Mouse (Mus musculus) hindbrain, embryonic 15.5 days (tissue): ENCODE results near the gene Duoxa1. TPM values are rescaled to one million over a fixed set of nuclear protein-coding genes. Genes with fewer than 3 reads are reported as not detected.

Experiments used
- ATAC-seq: fragments of 200-750 bp; cut with Nextera tagmentation; 2 replicates; pipeline ENCODE4 v1.8.0; 2017; ENCODE audit warnings: low read depth, moderate number of reproducible peaks, moderate TSS enrichment; ENCODE audit not compliant: low FRiP score
- H3K27ac ChIP-seq: fragments of 300-500 bp; sonication (generic); replicated peaks from 2 replicates; pipeline ENCODE4 v1.5.1; 2015; ENCODE audit warnings: mild to moderate bottlenecking, inconsistent platforms
- H3K27me3 ChIP-seq: fragments of 300-500 bp; sonication (generic); 2 replicates; pipeline ENCODE4 v1.6.1; 2015; ENCODE audit warnings: control low read depth, inconsistent platforms
- H3K36me3 ChIP-seq: fragments of 300-500 bp; sonication (generic); 2 replicates; pipeline ENCODE4 v1.6.1; 2015; ENCODE audit warnings: control low read depth, inconsistent platforms
- H3K4me1 ChIP-seq: fragments of 300-500 bp; sonication (generic); replicated peaks from 2 replicates; pipeline ENCODE4 v1.6.1; 2015; ENCODE audit warnings: control low read depth, inconsistent platforms
- H3K4me2 ChIP-seq: fragments of 300-500 bp; sonication (generic); 2 replicates; pipeline ENCODE4 v1.6.1; 2015; ENCODE audit warnings: moderate library complexity, mild to moderate bottlenecking, inconsistent platforms
- H3K4me3 ChIP-seq: fragments of 300-500 bp; sonication (generic); 2 replicates; pipeline ENCODE4 v1.5.1; 2015; ENCODE audit warnings: mild to moderate bottlenecking, inconsistent platforms
- H3K9ac ChIP-seq: fragments of 300-500 bp; sonication (generic); 2 replicates; pipeline ENCODE4 v1.6.1; 2015; ENCODE audit warnings: inconsistent platforms
- H3K9me3 ChIP-seq: fragments of 300-500 bp; sonication (generic); 2 replicates; pipeline ENCODE4 v1.6.1; 2016; ENCODE audit warnings: control low read depth, inconsistent platforms
- WGBS: fragments of 180-500 bp; shearing (Covaris S2); methylation state at CpG from one replicate; pipeline ENCODE4 v1.1.7; 2015; 5-methylcytosine and 5-hydroxymethylcytosine counted together
- polyA plus RNA-seq: library from polyadenylated mRNA; unstranded; fragments of >200 nt; fragmentation: Nextera tagmentation; extraction: Ambion mirVana; gene quantifications from 2 replicates; pipeline ENCODE4 v1.2.1, GENCODE M21; 2015

The Duoxa1 gene
- 0.23 and 0.52 TPM in 2 replicates for polyA plus RNA-seq

DNA sequence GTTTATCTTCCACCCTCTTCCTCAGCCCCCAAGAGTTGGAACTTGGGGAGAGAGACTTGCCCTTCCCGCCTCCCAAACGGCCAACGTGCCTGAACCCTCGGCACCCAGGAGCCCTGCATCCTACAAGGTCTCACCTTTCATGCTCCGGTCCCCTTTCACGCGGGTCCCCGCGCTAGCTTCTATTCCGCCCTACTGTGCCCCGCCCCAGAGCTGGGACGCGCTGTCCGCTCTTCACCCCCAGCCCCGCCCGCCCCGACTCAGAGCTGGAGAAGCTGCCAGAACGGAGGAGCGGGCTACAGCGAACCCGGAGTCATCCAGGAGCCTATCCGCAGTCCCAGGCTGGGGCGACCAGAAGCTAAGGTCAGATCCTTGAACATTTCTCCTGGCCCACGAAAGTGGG is at the start of gene Duoxa1:
TSS of gene Duoxa1 (minus strand) at position 195 of the 400 bp plus-strand sequence.
- Histone ChIP-seq H3K9ac (no peak within 1 kb of the TSS), H3K4me2 (peak within 1 kb of the TSS; percentile 44), H3K36me3 (no peaks in the 10 kb centered on the region), H3K4me3 (peak within 1 kb of the TSS; percentile 17), H3K27ac (no peak within 1 kb of the TSS), H3K9me3 (no peaks in the 10 kb centered on the region), H3K4me1 (peaks cover 11% of the 10 kb centered on the region; the same call in 1 of the 2 replicates), H3K27me3 (peaks cover 22% of the 10 kb centered on the region)
- ATAC-seq, result peak; percentile 48; the same call in 1 of the 2 replicates
- 3% methylated on average over 24 of the region's 24 CpGs for WGBS

DNA sequence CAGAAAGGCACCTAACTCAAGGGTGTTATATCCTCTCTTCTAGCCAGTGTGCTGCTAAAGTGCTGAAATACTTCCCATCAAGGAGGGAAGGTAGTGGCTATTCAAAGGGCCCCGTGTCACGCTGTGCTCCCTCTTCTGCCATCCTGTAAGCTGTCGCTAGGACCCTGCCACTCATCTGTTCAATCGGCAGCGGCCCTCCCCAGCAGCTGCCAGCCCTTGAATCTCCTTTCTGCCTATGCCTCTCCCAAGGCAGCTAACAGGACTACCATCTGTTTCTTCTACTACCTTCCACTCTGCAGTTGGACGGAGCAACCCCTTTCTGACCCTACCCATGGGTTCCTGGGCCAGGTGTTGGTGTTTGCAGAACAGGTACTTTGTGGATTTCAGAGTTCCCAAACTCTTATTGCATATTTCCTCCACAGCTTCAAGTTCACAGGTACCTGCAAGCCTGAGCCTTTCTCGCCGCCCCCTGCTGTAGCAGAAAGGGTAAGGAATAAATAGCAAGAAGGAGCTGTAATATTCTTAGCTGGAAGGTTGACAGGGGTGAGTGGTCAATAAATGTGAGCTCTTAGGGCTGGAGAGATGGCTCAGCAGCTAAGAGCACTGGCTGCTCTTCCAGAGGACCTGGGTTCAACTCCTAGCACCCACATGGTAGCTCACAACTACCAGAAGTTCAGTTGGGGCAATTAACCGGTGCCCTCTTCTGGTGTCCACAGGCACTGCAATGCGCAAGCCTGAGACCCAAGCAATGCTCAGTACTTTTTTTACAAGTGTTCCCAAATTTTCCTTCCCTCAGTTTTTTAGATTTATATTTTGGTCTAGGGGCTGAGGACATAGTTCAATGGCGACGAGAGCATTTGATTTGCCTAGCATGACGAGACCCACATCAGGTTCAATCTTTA is 49.3 kb upstream of the Duoxa1 start:
- H3K9me3 ChIP-seq, result no peaks in the 10 kb centered on the region
- H3K36me3 ChIP-seq, result peaks cover 4% of the 10 kb centered on the region; the same call in 1 of the 2 replicates
- no peak overlapping the region for H3K4me3 ChIP-seq
- no peak overlapping the region for H3K4me2 ChIP-seq
- H3K27me3 ChIP-seq, result no peaks in the 10 kb centered on the region
- H3K9ac ChIP-seq, result no peak overlapping the region
- H3K4me1 ChIP-seq, result peaks cover 41% of the 10 kb centered on the region
- ATAC-seq, result no peak
- H3K27ac ChIP-seq, result no peak overlapping the region
- WGBS, result 73% methylated on average over 13 of the region's 13 CpGs

DNA sequence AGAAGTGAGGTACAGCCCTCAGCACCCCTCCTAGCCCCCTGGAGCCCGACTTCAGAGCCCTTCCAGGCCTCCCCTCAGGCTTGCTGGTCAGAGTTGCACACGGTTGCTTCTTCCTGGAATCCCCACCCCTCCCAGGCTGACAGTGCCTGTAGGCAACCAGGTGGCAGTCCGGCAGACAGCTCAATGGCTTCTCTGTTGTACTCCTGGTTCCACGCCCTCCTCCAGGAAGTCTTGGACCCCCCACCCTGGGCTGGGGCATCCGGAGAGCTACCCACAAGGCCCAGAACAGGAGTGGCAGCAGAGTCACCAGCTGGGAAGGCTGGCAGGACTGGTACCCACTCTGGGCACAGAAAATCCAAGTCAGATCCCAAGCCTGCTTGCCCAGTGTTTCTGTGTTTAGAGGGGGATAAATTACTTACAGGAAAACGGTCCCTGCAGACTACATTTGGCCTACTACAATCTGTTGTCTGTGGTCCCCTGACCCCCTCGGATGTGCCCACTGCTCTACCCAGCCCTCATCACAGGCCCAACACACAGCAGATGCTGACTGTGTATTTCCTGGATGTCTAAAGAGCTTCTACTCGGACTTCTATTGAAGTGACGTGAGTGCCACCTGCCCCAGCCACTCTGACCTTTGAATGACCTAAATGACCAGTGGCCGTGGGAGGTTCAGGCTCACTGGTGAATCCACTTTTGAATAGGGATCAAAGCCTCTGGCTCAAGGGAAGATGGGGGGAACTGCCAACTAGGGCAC is 48.5 kb upstream of the Duoxa1 start:
- no peak overlapping the region for H3K27ac ChIP-seq
- H3K4me3 ChIP-seq, result no peak overlapping the region
- H3K9ac ChIP-seq, result no peak overlapping the region
- H3K27me3 ChIP-seq, result no peaks in the 10 kb centered on the region
- H3K9me3 ChIP-seq, result no peaks in the 10 kb centered on the region
- no peak overlapping the region for H3K4me2 ChIP-seq
- 62% methylated on average over 10 of the region's 10 CpGs for WGBS
- no peak for ATAC-seq
- peaks cover 32% of the 10 kb centered on the region for H3K4me1 ChIP-seq
- H3K36me3 ChIP-seq, result peaks cover 7% of the 10 kb centered on the region

DNA sequence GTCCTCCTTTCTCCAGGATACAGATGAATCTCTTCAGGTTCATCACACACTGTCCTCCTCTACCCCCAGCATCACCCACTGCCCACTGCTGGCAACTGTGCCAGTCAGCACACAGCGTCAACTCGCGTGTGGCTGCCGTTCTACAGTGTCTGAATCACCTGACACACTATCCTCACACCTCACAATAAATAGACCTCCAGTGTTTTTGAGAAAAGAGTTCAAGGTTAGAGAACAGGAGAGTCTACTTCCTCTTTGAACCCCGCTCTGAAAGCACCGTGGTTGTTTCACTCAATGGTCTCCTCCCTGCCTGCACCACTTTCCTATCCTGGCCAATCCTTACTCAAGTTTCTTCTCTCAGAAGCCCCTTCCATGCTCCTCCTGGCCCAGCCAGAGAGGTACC is 47.7 kb upstream of the Duoxa1 start:
- no peak overlapping the region for H3K9ac ChIP-seq
- no peak overlapping the region for H3K4me2 ChIP-seq
- peaks cover 24% of the 10 kb centered on the region for H3K4me1 ChIP-seq
- no peaks in the 10 kb centered on the region for H3K27me3 ChIP-seq
- peaks cover 12% of the 10 kb centered on the region for H3K36me3 ChIP-seq
- H3K27ac ChIP-seq, result no peak overlapping the region
- ATAC-seq, result no peak
- WGBS, result 88% methylated on average over 6 of the region's 6 CpGs
- no peaks in the 10 kb centered on the region for H3K9me3 ChIP-seq
- H3K4me3 ChIP-seq, result no peak overlapping the region

DNA sequence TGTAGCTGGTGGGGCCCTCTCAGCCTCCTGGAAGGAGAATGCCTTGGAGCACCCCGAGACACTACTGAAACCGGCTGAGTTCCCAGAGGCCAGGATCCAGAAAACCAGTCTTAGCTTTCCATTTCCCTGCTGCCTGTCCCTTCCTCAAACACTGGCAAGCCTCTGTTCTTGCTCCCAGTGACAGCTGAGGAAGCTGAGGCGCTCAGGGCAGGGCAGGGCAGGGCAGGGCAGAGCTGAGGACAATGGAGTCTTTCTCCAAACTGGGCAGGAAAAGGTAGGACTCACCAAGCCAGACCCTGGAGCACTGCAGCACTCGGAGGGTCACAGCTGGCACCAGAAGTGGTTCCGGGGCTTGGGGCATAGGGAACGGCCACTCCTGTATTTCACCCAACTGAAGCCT is 46.8 kb upstream of the Duoxa1 start:
- Histone ChIP-seq H3K4me3 (no peak overlapping the region), H3K4me2 (no peak overlapping the region), H3K9me3 (no peaks in the 10 kb centered on the region), H3K4me1 (peaks cover 15% of the 10 kb centered on the region), H3K36me3 (peaks cover 12% of the 10 kb centered on the region), H3K27me3 (no peaks in the 10 kb centered on the region), H3K27ac (no peak overlapping the region), H3K9ac (no peak overlapping the region)
- 88% methylated on average over 6 of the region's 6 CpGs for WGBS
- no peak for ATAC-seq

DNA sequence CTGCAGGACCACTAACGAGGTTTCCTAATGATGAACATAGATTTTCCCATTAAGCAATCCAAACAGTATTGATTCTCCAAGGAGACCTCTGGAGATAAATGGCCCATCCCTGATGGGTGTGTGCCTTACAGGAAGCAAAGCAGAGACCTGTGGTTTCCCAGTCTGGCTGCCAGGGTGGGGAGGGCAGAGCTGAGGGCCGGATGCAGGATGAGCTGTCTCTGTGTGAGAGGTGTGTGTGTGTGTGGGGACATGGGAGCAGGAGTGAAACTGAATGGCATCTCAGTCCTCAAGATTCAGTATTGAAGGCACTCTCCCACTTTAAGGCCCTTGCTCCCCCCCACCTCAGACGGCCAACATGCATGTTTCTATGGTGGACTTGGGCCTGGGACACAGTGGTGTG is 42.7 kb upstream of the Duoxa1 start:
- Histone ChIP-seq H3K9me3 (no peaks in the 10 kb centered on the region), H3K27me3 (no peaks in the 10 kb centered on the region), H3K4me1 (peaks cover 38% of the 10 kb centered on the region), H3K9ac (no peak overlapping the region), H3K27ac (no peak overlapping the region), H3K4me3 (no peak overlapping the region), H3K36me3 (peaks cover 12% of the 10 kb centered on the region), H3K4me2 (no peak overlapping the region)
- WGBS, result 65% methylated on average over 3 of the region's 3 CpGs
- ATAC-seq, result no peak

DNA sequence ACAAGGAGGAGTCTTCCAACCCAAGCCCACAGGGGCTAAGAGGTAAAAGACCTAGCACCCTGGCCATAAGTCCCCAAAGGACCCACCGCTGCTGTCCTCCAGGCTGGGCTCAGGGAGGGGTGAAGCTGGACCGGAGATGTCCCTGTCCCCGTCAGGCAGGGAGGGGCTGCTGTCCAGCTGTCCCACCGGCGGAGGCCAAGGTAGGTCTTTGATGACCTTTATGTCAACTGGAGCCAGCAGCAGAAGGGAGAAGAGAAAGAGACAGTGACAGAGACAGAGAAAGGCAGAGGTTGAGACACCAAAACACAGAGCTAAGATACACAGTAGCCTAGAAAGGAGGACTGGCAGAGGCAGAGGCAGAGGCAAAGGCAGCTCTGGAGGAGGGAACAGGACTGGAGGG is 41.9 kb upstream of the Duoxa1 start:
- Histone ChIP-seq H3K4me3 (no peak overlapping the region), H3K4me2 (no peak overlapping the region), H3K27me3 (no peaks in the 10 kb centered on the region), H3K4me1 (peaks cover 44% of the 10 kb centered on the region), H3K9ac (no peak overlapping the region), H3K27ac (no peak overlapping the region), H3K9me3 (no peaks in the 10 kb centered on the region), H3K36me3 (peaks cover 12% of the 10 kb centered on the region)
- WGBS, result 95% methylated on average over 5 of the region's 5 CpGs
- ATAC-seq, result no peak

DNA sequence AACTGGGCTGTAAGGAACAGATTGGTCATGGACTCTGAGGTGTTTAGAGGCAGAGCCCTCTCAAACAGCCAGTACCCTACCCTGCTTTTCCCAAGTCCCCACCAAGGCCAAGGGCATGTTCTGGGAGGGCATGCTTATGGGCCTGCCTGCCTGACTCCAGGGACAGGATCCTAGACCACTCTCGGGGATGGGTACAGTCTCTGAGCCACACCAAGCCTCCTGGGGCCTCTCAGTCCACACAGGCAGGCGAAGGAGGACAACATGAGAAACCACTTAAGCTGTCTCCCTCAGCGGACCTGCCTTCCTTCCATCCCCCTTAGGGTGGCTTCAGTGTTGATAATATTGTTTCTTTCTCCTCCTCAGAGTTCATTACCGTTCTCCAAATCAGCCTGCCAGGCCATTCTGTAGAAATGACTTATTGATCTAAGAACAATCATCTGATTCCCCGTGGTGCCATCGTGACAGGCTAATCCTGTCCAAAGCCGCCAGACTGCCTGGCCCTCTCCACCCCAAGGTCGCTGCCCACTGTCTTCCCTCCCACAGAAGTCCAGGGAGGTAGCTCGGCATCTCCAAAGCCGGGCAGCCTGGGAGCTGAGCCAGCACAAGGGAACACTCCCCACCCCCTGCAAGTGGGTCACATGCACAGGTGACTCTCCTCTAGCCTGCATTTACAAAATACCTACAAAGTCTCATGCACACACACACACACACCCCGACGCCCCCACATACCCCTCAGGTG is 40.8 kb upstream of the Duoxa1 start:
- ATAC-seq, result no peak
- Histone ChIP-seq H3K27ac (peak overlapping the region; percentile 17; the same call in 1 of the 2 replicates), H3K27me3 (no peaks in the 10 kb centered on the region), H3K4me2 (no peak overlapping the region), H3K4me1 (peaks cover 54% of the 10 kb centered on the region), H3K9ac (no peak overlapping the region), H3K4me3 (no peak overlapping the region), H3K9me3 (no peaks in the 10 kb centered on the region), H3K36me3 (peaks cover 12% of the 10 kb centered on the region)
- WGBS, result 49% methylated on average over 12 of the region's 12 CpGs

DNA sequence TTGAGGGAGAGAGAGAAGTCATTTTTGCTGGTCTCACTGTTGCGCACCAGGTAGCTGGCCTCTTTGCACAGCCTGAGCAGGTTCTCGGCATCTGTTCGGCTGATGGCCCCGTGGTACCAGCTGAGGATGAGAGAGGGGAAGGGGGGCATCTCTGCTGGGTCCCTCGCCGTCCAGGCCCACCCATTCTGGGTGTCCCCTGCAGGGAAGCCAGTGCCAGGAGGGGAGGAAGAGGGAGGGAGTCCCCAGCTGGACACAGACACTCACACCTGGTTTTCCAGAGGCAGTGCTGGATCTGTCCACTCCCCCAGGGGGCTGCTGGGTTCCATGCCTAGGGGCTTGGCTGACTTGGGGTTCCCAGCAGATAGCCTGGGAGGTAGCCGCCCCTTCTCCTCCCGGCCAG is 40.2 kb upstream of the Duoxa1 start:
- WGBS, result 73% methylated on average over 8 of the region's 8 CpGs
- no peak overlapping the region for H3K4me3 ChIP-seq
- peaks cover 60% of the 10 kb centered on the region for H3K4me1 ChIP-seq
- no peak overlapping the region for H3K9ac ChIP-seq
- H3K36me3 ChIP-seq, result peaks cover 12% of the 10 kb centered on the region
- ATAC-seq, result no peak
- H3K27ac ChIP-seq, result peak overlapping the region; percentile 17; the same call in 1 of the 2 replicates
- no peak overlapping the region for H3K4me2 ChIP-seq
- H3K9me3 ChIP-seq, result no peaks in the 10 kb centered on the region
- no peaks in the 10 kb centered on the region for H3K27me3 ChIP-seq

DNA sequence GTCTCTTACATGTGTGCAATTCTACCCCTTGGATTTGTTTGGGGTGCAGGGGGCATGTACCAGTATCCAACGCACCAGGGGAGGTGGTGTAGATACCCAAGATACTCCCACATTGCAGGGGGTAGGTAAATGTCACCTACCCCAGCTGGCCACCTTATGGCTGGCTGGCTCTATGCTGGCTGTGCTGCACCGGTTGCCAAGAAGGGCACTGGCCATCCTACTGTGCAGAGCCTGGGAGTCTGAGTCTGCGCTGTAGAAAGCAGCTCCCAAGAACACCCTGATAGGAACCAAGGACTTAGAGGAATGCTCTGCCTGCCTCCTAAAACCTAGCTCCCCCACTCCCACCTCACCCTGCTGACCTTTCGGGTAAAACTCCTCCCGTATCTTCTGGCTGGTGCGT is 39.5 kb upstream of the Duoxa1 start:
- Histone ChIP-seq H3K4me1 (peaks cover 66% of the 10 kb centered on the region), H3K4me2 (no peak overlapping the region), H3K27ac (peak overlapping the region; percentile 46), H3K9ac (no peak overlapping the region), H3K36me3 (peaks cover 8% of the 10 kb centered on the region), H3K4me3 (no peak overlapping the region), H3K9me3 (no peaks in the 10 kb centered on the region), H3K27me3 (no peaks in the 10 kb centered on the region)
- 72% methylated on average over 6 of the region's 6 CpGs for WGBS
- no peak for ATAC-seq

DNA sequence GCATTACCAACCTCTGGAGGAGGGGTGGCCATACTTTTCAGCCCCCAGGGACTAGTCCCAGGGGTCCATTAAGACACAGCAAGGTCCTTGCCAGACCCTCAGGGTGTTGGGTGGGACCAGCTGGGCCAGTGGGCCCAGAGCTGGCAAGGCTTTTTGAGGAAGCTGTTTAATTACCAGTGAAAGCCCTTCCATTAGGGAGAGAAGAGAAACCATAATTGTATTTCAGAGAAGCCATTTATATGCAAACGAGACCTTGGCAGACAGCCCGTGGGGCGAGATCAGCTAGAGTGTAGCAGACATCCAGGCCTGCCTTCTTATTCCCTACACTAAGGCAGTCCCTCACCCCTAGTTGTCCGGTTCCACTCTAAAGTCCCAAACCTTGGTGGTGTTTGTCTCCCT is 38.4 kb upstream of the Duoxa1 start:
- Histone ChIP-seq H3K4me1 (peaks cover 71% of the 10 kb centered on the region), H3K27ac (peak overlapping the region; percentile 83), H3K9ac (no peak overlapping the region), H3K4me3 (no peak overlapping the region), H3K9me3 (no peaks in the 10 kb centered on the region), H3K36me3 (peaks cover 3% of the 10 kb centered on the region; the same call in 1 of the 2 replicates), H3K4me2 (no peak overlapping the region), H3K27me3 (no peaks in the 10 kb centered on the region)
- WGBS, result 13% methylated on average over 4 of the region's 4 CpGs
- ATAC-seq, result peak; percentile 28; the same call in 1 of the 2 replicates
